Mouse (Mus musculus) neural tube, embryonic 14.5 days (tissue): ENCODE results near the gene Pard3b. TPM values are rescaled to one million over a fixed set of nuclear protein-coding genes. Genes with fewer than 3 reads are reported as not detected.

Experiments used
- ATAC-seq: fragments of 200-750 bp; cut with Nextera tagmentation; 2 replicates; pipeline ENCODE4 v1.8.0; 2017; ENCODE audit warnings: low read depth, mild to moderate bottlenecking, moderate TSS enrichment, moderate library complexity
- H3K27ac ChIP-seq: fragments of 300-500 bp; sonication (generic); 2 replicates; pipeline ENCODE4 v1.5.1; 2014; ENCODE audit warnings: low read depth, mild to moderate bottlenecking, control low read depth, low read length, moderate library complexity, mixed read lengths
- H3K27me3 ChIP-seq: fragments of 300-500 bp; sonication (generic); 2 replicates; pipeline ENCODE4 v1.6.1; 2014; ENCODE audit warnings: low read length; ENCODE audit not compliant: control insufficient read depth, insufficient read depth
- H3K36me3 ChIP-seq: fragments of 300-500 bp; sonication (generic); 2 replicates; pipeline ENCODE4 v1.6.1; 2014; ENCODE audit warnings: low read length, mixed read lengths; ENCODE audit not compliant: control insufficient read depth, insufficient read depth
- H3K4me1 ChIP-seq: fragments of 300-500 bp; sonication (generic); 2 replicates; pipeline ENCODE4 v1.6.1; 2014; ENCODE audit warnings: low read length; ENCODE audit not compliant: control insufficient read depth, insufficient read depth
- H3K4me2 ChIP-seq: fragments of 300-500 bp; sonication (generic); 2 replicates; pipeline ENCODE4 v1.6.1; 2014; ENCODE audit warnings: mild to moderate bottlenecking, low read depth, low read length, control low read depth
- H3K4me3 ChIP-seq: fragments of 300-500 bp; sonication (generic); 2 replicates; pipeline ENCODE4 v1.5.1; 2014; ENCODE audit warnings: low read depth, low read length, control low read depth, mixed read lengths
- H3K9ac ChIP-seq: fragments of 300-500 bp; sonication (generic); replicated peaks from 2 replicates; pipeline ENCODE4 v1.6.1; 2014; ENCODE audit warnings: low read depth, mild to moderate bottlenecking, control low read depth, low read length, mixed read lengths
- H3K9me3 ChIP-seq: fragments of 300-500 bp; sonication (generic); 2 replicates; pipeline ENCODE4 v1.6.1; 2016; ENCODE audit warnings: low read length; ENCODE audit not compliant: control insufficient read depth
- WGBS: fragments of 180-500 bp; shearing (Covaris S2); extraction: QIAGEN DNeasy Blood & Tissue Kit; methylation state at CpG from one replicate; pipeline ENCODE4 v1.1.7; 2014; 5-methylcytosine and 5-hydroxymethylcytosine counted together
- polyA plus RNA-seq: library from polyadenylated mRNA; unstranded; fragments of >200 nt; fragmentation: Nextera tagmentation; extraction: Ambion mirVana; gene quantifications from 2 replicates; pipeline ENCODE4 v1.2.1, GENCODE M21; 2014

Gene Pard3b
- polyA plus RNA-seq, 1 experiment from 2014 or later = 9.9 TPM

DNA sequence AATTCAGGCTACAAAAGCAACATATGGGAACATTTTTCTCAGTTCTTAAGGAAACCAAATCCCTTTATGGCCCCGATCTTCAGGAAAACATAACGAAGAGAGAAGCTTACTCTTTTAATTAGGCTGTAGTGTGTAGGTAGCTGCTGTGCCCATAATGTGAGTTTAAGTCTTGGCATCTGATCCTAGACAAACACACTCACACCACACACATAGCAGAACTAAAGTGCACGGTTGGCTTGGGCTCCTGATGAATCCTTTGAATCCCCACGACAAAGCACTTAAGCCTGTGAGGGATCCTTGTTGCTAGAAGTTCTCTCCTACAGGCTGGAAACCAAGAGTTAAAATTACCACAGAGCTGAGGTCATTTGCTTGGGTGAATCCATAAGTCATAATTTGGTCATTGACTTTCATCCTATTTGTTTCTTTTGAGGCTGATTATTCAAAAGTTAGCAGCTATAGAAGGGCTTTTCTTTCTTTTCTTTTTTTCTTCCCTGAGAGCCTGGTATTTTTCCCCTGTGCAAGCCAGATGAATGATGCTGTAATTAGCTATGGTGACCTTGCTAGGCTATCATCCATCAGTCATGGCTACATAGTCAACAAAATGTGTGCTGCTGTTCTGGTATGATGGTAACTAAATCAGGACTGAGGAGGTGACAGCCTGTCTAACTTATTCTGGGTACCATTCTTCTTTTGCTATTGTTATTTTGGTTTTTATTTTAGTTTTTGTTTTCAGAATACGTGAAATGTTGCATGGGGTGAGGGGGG lies 378.1 kb downstream of the Pard3b start:
- Histone ChIP-seq H3K36me3 (no peaks in the 10 kb centered on the region), H3K4me3 (no peak overlapping the region), H3K4me2 (no peak overlapping the region), H3K27ac (no peak overlapping the region), H3K4me1 (0 out of 2 replicates have a peak, but pooled peaks cover 2% of the 10 kb centered on the region), H3K9ac (no peak overlapping the region), H3K27me3 (no peaks in the 10 kb centered on the region), H3K9me3 (no peaks in the 10 kb centered on the region)
- ATAC-seq = no peak
- WGBS = 28% methylated on average over 5 of the region's 5 CpGs

DNA sequence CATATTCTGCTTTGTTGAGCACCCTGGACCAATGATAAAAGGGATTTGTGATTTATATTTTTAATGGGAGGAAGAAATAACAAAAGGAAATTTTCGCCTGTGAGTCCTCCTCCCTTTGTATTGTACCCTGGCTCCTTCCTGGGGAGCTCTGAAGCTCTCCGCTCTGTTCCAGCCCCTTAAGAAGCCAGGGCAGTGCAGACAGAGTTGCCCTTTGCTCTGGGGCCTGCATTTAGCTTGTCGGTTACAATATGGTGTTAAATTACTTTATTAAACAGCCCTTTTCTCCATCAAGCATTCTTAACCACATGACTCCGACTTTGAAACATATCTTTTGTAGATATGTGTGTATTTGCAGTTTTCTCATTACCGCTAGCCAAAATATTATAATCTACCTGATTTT lies 379.7 kb downstream of the Pard3b start:
- Histone ChIP-seq H3K9ac (no peak overlapping the region), H3K27ac (no peak overlapping the region), H3K4me3 (no peak overlapping the region), H3K4me1 (0 out of 2 replicates have a peak, but pooled peaks cover 2% of the 10 kb centered on the region), H3K9me3 (no peaks in the 10 kb centered on the region), H3K27me3 (no peaks in the 10 kb centered on the region), H3K4me2 (no peak overlapping the region), H3K36me3 (no peaks in the 10 kb centered on the region)
- WGBS = 44% methylated on average over 5 of the region's 5 CpGs
- ATAC-seq = no peak

DNA sequence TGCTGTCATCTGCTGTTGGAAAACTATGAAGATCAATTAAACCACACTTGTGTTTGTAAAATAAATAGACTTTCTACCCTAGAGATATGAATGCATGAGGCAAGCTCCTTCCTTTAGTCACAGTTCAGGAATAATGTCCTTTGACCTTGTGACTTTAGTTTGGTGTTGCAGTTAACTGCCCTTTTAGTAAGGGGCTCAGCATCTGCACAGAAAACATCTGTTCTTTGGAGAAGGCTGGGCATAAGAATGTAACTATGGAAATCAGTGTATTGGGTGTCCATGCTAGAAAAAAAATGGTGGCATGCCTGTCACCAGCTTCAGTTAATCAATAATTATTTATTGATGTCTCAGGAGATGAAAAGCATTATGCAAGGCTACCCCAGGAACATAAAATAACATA lies 381.1 kb downstream of the Pard3b start:
- no peak overlapping the region for H3K27ac ChIP-seq
- no peak overlapping the region for H3K4me3 ChIP-seq
- no peak for ATAC-seq
- 0 out of 2 replicates have a peak, but pooled peaks cover 2% of the 10 kb centered on the region for H3K4me1 ChIP-seq
- no peaks in the 10 kb centered on the region for H3K36me3 ChIP-seq
- H3K27me3 ChIP-seq = no peaks in the 10 kb centered on the region
- no peaks in the 10 kb centered on the region for H3K9me3 ChIP-seq
- no peak overlapping the region for H3K4me2 ChIP-seq
- H3K9ac ChIP-seq = no peak overlapping the region

DNA sequence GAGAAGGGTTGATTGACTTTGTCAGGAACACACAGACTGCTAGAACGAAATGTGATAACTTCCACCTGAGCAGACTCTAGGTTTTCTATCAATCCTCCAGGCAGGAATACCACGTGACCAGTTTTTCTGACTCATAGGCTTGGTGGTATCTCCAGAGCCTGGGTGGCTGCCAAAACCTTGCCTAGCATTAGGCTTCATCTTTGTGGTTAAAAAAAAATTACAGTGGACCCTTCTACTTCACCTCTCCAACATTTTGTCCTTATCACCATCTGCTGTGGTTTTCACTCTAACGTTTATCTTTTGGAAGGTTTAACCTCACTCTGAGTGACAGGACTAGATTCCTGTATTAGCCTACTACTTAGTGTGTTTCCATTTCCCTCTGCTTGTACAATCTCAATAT lies 403.1 kb downstream of the Pard3b start:
- WGBS = 93% methylated on average over 3 of the region's 3 CpGs
- H3K27ac ChIP-seq = no peak overlapping the region
- no peaks in the 10 kb centered on the region for H3K4me1 ChIP-seq
- H3K36me3 ChIP-seq = no peaks in the 10 kb centered on the region
- no peak for ATAC-seq
- no peaks in the 10 kb centered on the region for H3K9me3 ChIP-seq
- H3K9ac ChIP-seq = no peak overlapping the region
- H3K27me3 ChIP-seq = no peaks in the 10 kb centered on the region
- H3K4me3 ChIP-seq = no peak overlapping the region
- no peak overlapping the region for H3K4me2 ChIP-seq

DNA sequence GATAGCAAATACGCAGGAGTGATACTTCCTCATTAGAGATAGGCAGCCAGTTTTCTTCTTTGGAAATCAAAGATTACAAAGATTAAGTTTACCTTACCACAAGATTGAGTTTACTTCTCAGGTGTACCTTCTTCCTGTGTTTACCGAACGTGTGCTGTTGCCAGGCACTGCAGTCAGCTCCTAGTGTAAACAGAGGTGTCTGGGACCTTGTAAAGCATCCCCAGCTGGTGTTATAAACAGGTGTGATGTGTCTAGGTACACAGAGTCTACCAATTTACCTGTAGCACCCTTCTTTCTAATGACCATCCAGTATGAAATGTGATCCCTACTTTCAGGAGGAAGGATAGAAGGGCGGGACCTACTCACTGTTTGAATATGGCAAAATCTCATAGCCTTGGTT lies 410.0 kb downstream of the Pard3b start:
- H3K4me3 ChIP-seq = no peak overlapping the region
- ATAC-seq = no peak
- WGBS = 89% methylated on average over 4 of the region's 4 CpGs
- no peaks in the 10 kb centered on the region for H3K36me3 ChIP-seq
- no peak overlapping the region for H3K4me2 ChIP-seq
- no peaks in the 10 kb centered on the region for H3K4me1 ChIP-seq
- H3K9ac ChIP-seq = no peak overlapping the region
- no peak overlapping the region for H3K27ac ChIP-seq
- H3K27me3 ChIP-seq = no peaks in the 10 kb centered on the region
- no peaks in the 10 kb centered on the region for H3K9me3 ChIP-seq

DNA sequence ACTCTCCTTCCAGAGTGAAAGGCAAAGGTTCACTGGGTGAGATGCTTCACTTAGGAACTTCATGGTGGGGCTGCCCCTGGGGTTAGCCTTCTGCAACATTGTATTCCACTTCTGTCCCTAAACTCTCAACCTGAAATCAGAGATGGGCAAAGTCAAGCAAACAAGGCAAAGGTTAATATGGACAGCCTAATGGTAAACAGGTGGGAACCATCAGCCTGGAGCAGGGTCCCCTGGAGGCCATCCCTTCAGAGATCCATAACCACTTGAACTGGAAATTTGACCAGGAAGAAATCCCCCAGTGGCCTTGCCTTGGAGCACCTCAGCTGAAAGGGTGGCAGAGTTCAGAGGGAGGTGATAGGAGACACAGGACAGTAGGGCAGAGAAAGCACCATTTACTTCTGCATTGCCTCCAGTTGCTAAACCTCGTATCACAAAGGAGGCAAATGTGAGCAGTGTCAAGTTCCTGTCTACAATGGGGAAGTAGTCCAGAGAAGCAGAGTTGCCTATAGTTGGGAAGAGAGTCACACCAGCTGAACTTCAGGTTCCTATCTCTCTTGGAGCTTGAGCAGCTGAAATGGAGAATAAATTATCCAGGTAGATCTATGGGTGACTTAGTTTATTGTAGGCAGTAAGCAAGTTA lies 412.7 kb downstream of the Pard3b start:
- Histone ChIP-seq H3K4me1 (no peaks in the 10 kb centered on the region), H3K4me3 (no peak overlapping the region), H3K27me3 (no peaks in the 10 kb centered on the region), H3K27ac (no peak overlapping the region), H3K9me3 (no peaks in the 10 kb centered on the region), H3K4me2 (no peak overlapping the region), H3K36me3 (no peaks in the 10 kb centered on the region), H3K9ac (no peak overlapping the region)
- ATAC-seq = no peak
- 62% methylated on average over 1 of the region's 1 CpGs for WGBS

DNA sequence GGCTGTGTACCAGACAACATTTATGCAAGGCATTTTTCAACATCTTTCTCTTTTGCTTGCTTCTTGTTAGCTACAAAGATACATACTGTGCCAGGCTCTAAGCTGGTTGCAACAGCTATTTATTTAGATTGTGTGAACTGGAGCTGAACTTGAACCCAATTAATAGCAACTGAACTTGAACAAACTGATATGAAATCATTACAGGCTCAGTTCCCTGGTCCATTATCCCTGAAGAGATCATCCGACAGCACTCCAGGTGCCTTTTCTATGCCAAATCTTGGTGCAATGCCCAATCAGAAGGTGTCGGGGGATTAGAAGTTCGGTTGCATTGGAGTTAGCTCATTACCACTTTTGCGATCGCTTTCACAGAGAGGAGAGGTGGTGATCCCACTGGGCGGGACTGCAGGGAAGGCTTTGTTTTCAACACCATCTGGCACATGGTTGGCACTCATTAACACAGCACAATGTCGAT lies 414.6 kb downstream of the Pard3b start:
- Histone ChIP-seq H3K36me3 (no peaks in the 10 kb centered on the region), H3K27ac (no peak overlapping the region), H3K27me3 (no peaks in the 10 kb centered on the region), H3K4me1 (no peaks in the 10 kb centered on the region), H3K9ac (no peak overlapping the region), H3K4me3 (no peak overlapping the region), H3K4me2 (no peak overlapping the region), H3K9me3 (no peaks in the 10 kb centered on the region)
- WGBS = 33% methylated on average over 7 of the region's 7 CpGs
- ATAC-seq = peak; percentile 31; the same call in 1 of the 2 replicates

DNA sequence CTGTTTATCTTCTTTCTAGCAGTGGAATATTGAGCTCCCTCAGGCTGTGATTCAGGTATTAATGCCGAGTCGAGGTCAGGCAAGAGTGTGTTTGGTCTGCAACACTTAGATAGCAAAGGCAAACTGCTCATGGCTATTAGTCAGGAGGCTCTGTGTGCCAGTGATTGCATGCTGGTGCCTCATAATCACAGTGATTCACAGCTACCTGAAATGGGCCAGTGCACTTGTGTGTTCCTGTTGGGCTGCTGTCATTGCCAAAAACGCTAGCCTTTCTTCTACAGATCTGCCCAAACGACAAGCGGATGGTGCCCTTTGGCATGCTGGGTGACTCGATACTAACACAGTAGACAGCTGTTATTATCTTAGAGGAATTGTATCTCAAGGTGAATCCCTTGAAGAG lies 416.7 kb downstream of the Pard3b start:
- Histone ChIP-seq H3K27ac (no peak overlapping the region), H3K36me3 (no peaks in the 10 kb centered on the region), H3K9ac (no peak overlapping the region), H3K9me3 (no peaks in the 10 kb centered on the region), H3K27me3 (no peaks in the 10 kb centered on the region), H3K4me3 (no peak overlapping the region), H3K4me2 (no peak overlapping the region), H3K4me1 (no peaks in the 10 kb centered on the region)
- WGBS = 80% methylated on average over 6 of the region's 6 CpGs
- ATAC-seq = no peak

DNA sequence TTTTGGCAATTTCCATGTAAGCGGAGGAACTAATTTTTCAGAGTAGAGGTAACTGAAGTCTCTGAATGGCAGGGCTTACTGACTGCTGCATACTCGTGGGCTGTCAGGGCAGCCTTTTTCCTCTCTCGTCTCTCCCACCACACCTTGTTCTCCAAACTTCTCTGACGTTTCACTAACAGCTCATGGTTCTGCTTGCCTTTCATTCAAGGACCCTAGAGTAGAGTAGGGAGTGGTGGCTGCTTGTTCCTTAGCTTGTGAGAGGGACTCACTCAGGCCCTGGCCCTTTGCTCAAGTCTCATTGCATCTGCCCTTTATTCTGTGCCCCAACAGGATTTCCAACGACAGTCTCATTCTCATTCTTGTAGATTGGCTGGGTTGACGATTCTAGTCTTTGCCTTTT lies 432.0 kb downstream of the Pard3b start:
- Histone ChIP-seq H3K4me3 (no peak overlapping the region), H3K4me2 (no peak overlapping the region), H3K27ac (no peak overlapping the region), H3K9me3 (no peaks in the 10 kb centered on the region), H3K9ac (no peak overlapping the region), H3K27me3 (no peaks in the 10 kb centered on the region), H3K36me3 (no peaks in the 10 kb centered on the region), H3K4me1 (no peaks in the 10 kb centered on the region)
- no peak for ATAC-seq
- WGBS = 82% methylated on average over 6 of the region's 6 CpGs
